36 mouse cellular contexts compared by ENCODE assay signal in genomic region chr9:99428601-99429331, GRCm38 (mm10). TPM values are rescaled to one million over a fixed set of nuclear protein-coding genes. Genes with fewer than 3 reads are reported as not detected.
DNase-seq lines count a peak whose midpoint lies in the region; TF ChIP-seq lines count a peak whose summit lies in the region.
"Had no signal": no experiment of that assay in that cellular context is flagged by ENCODE, and none has a peak within 500 bp of the region (broad histone marks: within the 10 kb centered on the region; RNA-seq: fewer than 3 reads in every experiment).

No protein-coding gene starts in this region.

- 43% methylated on average over 11 of the region's 11 CpGs for WGBS in olfactory bulb, adult 2 months

- no peak overlapping the region for H3K4me3 ChIP-seq in ES-E14 (ENCODE audit: insufficient read depth in 1 of 2, low read depth in 1 of 2, low read length in 2 of 2, poor library complexity in 1 of 2, severe bottlenecking in 1 of 2)
- H3K4me3 ChIP-seq in olfactory bulb, adult 2 months (ENCODE audit: insufficient read depth, low read depth, low read length): no peak overlapping the region
- H3K4me3 ChIP-seq: embryonic facial prominence, embryonic 13.5 days; forebrain, embryonic 12.5 days; heart, adult 2 months; heart, embryonic 13.5 days; lung, embryonic 15.5 days; midbrain, embryonic 12.5 days; myocyte; neural tube, embryonic 12.5 days had no signal

- no peaks in the 10 kb centered on the region for H3K36me3 ChIP-seq in ES-E14 (ENCODE audit: control insufficient read depth, insufficient read depth, low read length, poor library complexity, severe bottlenecking)
- H3K36me3 ChIP-seq: embryonic facial prominence, embryonic 13.5 days; forebrain, embryonic 12.5 days; heart, embryonic 13.5 days; lung, embryonic 15.5 days; midbrain, embryonic 12.5 days; neural tube, embryonic 12.5 days had no signal

- no peak for TF ChIP-seq CTCF in olfactory bulb, adult 2 months (IDR thresholded peaks at IDR 0.05; ENCODE audit: insufficient read depth, low read depth, low read length)

- H3K9me3 ChIP-seq in ES-E14 (ENCODE audit: control insufficient read depth, insufficient read depth, low read depth, low read length): no peaks in the 10 kb centered on the region
- H3K9me3 ChIP-seq: embryonic facial prominence, embryonic 13.5 days; forebrain, embryonic 12.5 days; heart, embryonic 13.5 days; lung, embryonic 15.5 days; midbrain, embryonic 12.5 days; neural tube, embryonic 12.5 days had no signal

- H3K4me1 ChIP-seq in ES-E14 (ENCODE audit: control insufficient read depth in 2 of 2, insufficient read depth in 2 of 2, low read length in 2 of 2, poor library complexity in 1 of 2): peaks cover 18 to 25% of the 10 kb centered on the region in 2 experiments
- H3K4me1 ChIP-seq in olfactory bulb, adult 2 months (ENCODE audit: control insufficient read depth, insufficient read depth, low read length): peaks cover 47% of the 10 kb centered on the region

- 0 out of 2 replicates have a peak overlapping the region, but pooled peaks have one; percentile 13 for H3K27ac ChIP-seq in ES-E14 (ENCODE audit: insufficient read depth, low read depth, low read length, poor library complexity, severe bottlenecking)
- H3K27ac ChIP-seq in olfactory bulb, adult 2 months (ENCODE audit: insufficient read depth, low read depth, low read length): peak overlapping the region; percentile 19
- H3K27ac ChIP-seq: embryonic facial prominence, embryonic 13.5 days; forebrain, embryonic 12.5 days; heart, adult 2 months; heart, embryonic 13.5 days; hindbrain, embryonic 14.5 days; lung, embryonic 15.5 days; midbrain, embryonic 12.5 days; neural tube, embryonic 12.5 days had no signal

- no peak overlapping the region for H3K9ac ChIP-seq in ES-E14 (ENCODE audit: insufficient read depth, low read depth, low read length, poor library complexity, severe bottlenecking)
- H3K9ac ChIP-seq: embryonic facial prominence, embryonic 13.5 days; forebrain, embryonic 12.5 days; forebrain, postnatal 0 days; heart, embryonic 13.5 days; hindbrain, embryonic 14.5 days; lung, embryonic 15.5 days; midbrain, embryonic 12.5 days; neural tube, embryonic 12.5 days had no signal

- in situ Hi-C loops in ES-E14 (cut with MboI; ENCODE audit: low sequenced_read_pairs in 2 of 2, unreplicated experiment in 2 of 2): no loop called here

- TF ChIP-seq POLR2A in olfactory bulb, adult 2 months (IDR thresholded peaks at IDR 0.05; ENCODE audit: insufficient read depth, low read depth, low read length): no peak

- peak; percentile 93 for DNase-seq in heart, adult 11 months
- no peak for DNase-seq in heart, adult 8-10 months (ENCODE audit: low spot score)
- DNase-seq in right cerebral cortex, adult 18-20 months: peak; percentile 77
- DNase-seq in right cerebral cortex, postnatal 4 days: no peak
- no peak for DNase-seq in ES-E14 (ENCODE audit: low read depth, low spot score)
- no peak for DNase-seq in layer of hippocampus, postnatal 10 days (ENCODE audit: low spot score in 2 of 2)
- DNase-seq in lung, postnatal 36 days: no peak
- DNase-seq: adrenal gland, postnatal 14 days; cerebellum, adult 11-12 months; cerebellum, adult 9-11 months; forebrain, postnatal 0 days; gastrocnemius, postnatal 36 days; heart, adult 2 months; kidney, adult 11 months; kidney, postnatal 14 days; thymus, adult 2 months; thymus, postnatal 36 days had no signal

TF ChIP-seq in ES-E14, 5 proteins besides CTCF, POLR2A, EP300 and RAD21:
- TF ChIP-seq CHD2 (IDR thresholded peaks at IDR 0.05; ENCODE audit: low read depth, low read length) (no peak), ZNF384 (IDR thresholded peaks at IDR 0.05; ENCODE audit: low read depth, low read length) (no peak), ZC3H11A (IDR thresholded peaks at IDR 0.05; ENCODE audit: borderline replicate concordance, low read depth, low read length) (no peak), HCFC1 (IDR thresholded peaks at IDR 0.05; ENCODE audit: borderline replicate concordance, insufficient read depth, low read length) (no peak), MAFK (IDR thresholded peaks at IDR 0.05; ENCODE audit: insufficient read depth, low read depth, low read length) (no peak)

RNA-seq across cellular contexts. Expression of gene Mras, which starts 8.4 kb away (rescaled TPM):
- total RNA-seq in heart, adult 8-10 months (2022): 1 to 10 TPM; 3.7 to 8.8 (median 6.1) TPM
- total RNA-seq in ES-E14 (2012; rRNA removed): 28.5 and 35.5 TPM in 2 replicates
- polyA plus RNA-seq in olfactory bulb, adult 2 months (2012; ENCODE audit: insufficient read depth, insufficient read length, low replicate concordance, missing spikeins): not detected in 2 replicates
- total RNA-seq in layer of hippocampus, postnatal 10 days (2021): 10 to 100 TPM; 77.8 to 96.3 TPM
- total RNA-seq: MEL had no signal
- polyA plus RNA-seq: CD4-positive, CD25-positive, alpha-beta regulatory T cell, adult 4 months had no signal

RNA-seq across cellular contexts. Expression of gene Nme9, which starts 22.5 kb away (rescaled TPM):
- not detected for total RNA-seq in heart, adult 8-10 months (2022)
- 0.48 TPM in 1 of 2 replicates, not detected in the other for total RNA-seq in ES-E14 (2012; rRNA removed)
- polyA plus RNA-seq in olfactory bulb, adult 2 months (2012; ENCODE audit: insufficient read depth, insufficient read length, low replicate concordance, missing spikeins): not detected in 2 replicates
- total RNA-seq in layer of hippocampus, postnatal 10 days (2021): under 1 TPM; 0.65 to 0.89 TPM
- total RNA-seq: adrenal gland, postnatal 14 days; gastrocnemius, postnatal 36 days; heart, adult 2 months; heart, postnatal 10 days; hematopoietic stem cell, adult 5-6 weeks; megakaryocyte, adult 5-6 weeks had no signal
- polyA plus RNA-seq: CD4-positive, CD25-positive, alpha-beta regulatory T cell, adult 4 months; embryonic facial prominence, embryonic 13.5 days; heart, embryonic 13.5 days; kidney, embryonic 14.5 days; limb, embryonic 11.5 days; liver, embryonic 11.5 days; liver, embryonic 16.5 days; midbrain, embryonic 12.5 days; myocyte; neural tube, embryonic 12.5 days; stomach, embryonic 14.5 days had no signal

Comparison
In these comparisons a context has a peak if more than half of its experiments do, and no peak if none do; other contexts are left out.
1. DNase-seq: peak in heart, adult 11 months (single experiment) and right cerebral cortex, adult 18-20 months (single experiment); none in heart, adult 8-10 months (single experiment), right cerebral cortex, postnatal 4 days (single experiment), ES-E14 (single experiment), layer of hippocampus, postnatal 10 days (0 of 2) and lung, postnatal 36 days (single experiment).